Comparison of ENCODE assay signal across 8 mouse cellular contexts in genomic region chr5:41884563-41884962, GRCm38 (mm10). TPM values are rescaled to one million over a fixed set of nuclear protein-coding genes. Genes with fewer than 3 reads are reported as not detected.
DNase-seq lines count a peak whose midpoint lies in the region; ATAC-seq and TF ChIP-seq lines count a peak whose summit lies in the region.

No protein-coding gene starts in this region.

- no peaks in the 10 kb centered on the region for H3K27me3 ChIP-seq in lung, embryonic 14.5 days (ENCODE audit: insufficient read depth, low read length)

- TF ChIP-seq CTCF in lung, embryonic 14.5 days (IDR thresholded peaks at IDR 0.05; ENCODE audit: low read depth): peak; percentile 79

- no peak overlapping the region for H3K9ac ChIP-seq in ES-E14 (ENCODE audit: insufficient read depth, low read depth, low read length, poor library complexity, severe bottlenecking)
- H3K9ac ChIP-seq in lung, embryonic 14.5 days: no peak overlapping the region

- DNase-seq in gastrocnemius, adult 18-20 months (ENCODE audit: low spot score): peak; percentile 38
- DNase-seq in gastrocnemius, adult 8-10 months (ENCODE audit: low spot score in 2 of 2): no peak
- DNase-seq in ES-E14 (ENCODE audit: low read depth, low spot score): peak; percentile 68
- DNase-seq in cerebellum, adult 18-20 months: peak; percentile 68 to 73
- peak; percentile 38 to 89 for DNase-seq in frontal cortex, adult 2 months (ENCODE audit: extremely low spot score in 1 of 2, low spot score in 1 of 2)
- peak; percentile 73 to 77 for DNase-seq in kidney, postnatal 4 days
- peak; percentile 90 for DNase-seq in lung, embryonic 14.5 days
- DNase-seq in right cerebral cortex, adult 18-20 months: peak; percentile 67

- ATAC-seq in lung, embryonic 14.5 days (ENCODE audit: insufficient read depth): peak; percentile 47; the same call in 1 of the 2 replicates

- in situ Hi-C loops in ES-E14 (cut with MboI; ENCODE audit: low sequenced_read_pairs in 2 of 2, unreplicated experiment in 2 of 2): loop anchor here in 1 of 2 experiments (25.0 kb wide), 1 partner anchor 303 kb away; no protein-coding TSS in a partner anchor

- H3K4me3 ChIP-seq in ES-E14 (ENCODE audit: insufficient read depth in 1 of 2, low read depth in 1 of 2, low read length in 2 of 2, poor library complexity in 1 of 2, severe bottlenecking in 1 of 2): no peak overlapping the region
- no peak overlapping the region for H3K4me3 ChIP-seq in lung, embryonic 14.5 days (ENCODE audit: low read depth, low read length)

- H3K27ac ChIP-seq in ES-E14 (ENCODE audit: insufficient read depth, low read depth, low read length, poor library complexity, severe bottlenecking): no peak overlapping the region
- no peak overlapping the region for H3K27ac ChIP-seq in lung, embryonic 14.5 days (ENCODE audit: low read depth)

- H3K4me1 ChIP-seq in ES-E14 (ENCODE audit: control insufficient read depth in 2 of 2, insufficient read depth in 2 of 2, low read length in 2 of 2, poor library complexity in 1 of 2): no peaks in the 10 kb centered on the region
- no peaks in the 10 kb centered on the region for H3K4me1 ChIP-seq in lung, embryonic 14.5 days (ENCODE audit: insufficient read depth)

- no peaks in the 10 kb centered on the region for H3K9me3 ChIP-seq in ES-E14 (ENCODE audit: control insufficient read depth, insufficient read depth, low read depth, low read length)
- H3K9me3 ChIP-seq in lung, embryonic 14.5 days (ENCODE audit: low read depth, low read length): no peaks in the 10 kb centered on the region

- WGBS in lung, embryonic 14.5 days: 18% methylated on average over 12 of the region's 12 CpGs

- no peak overlapping the region for H3K4me2 ChIP-seq in lung, embryonic 14.5 days

- no peaks in the 10 kb centered on the region for H3K36me3 ChIP-seq in ES-E14 (ENCODE audit: control insufficient read depth, insufficient read depth, low read length, poor library complexity, severe bottlenecking)
- H3K36me3 ChIP-seq in lung, embryonic 14.5 days (ENCODE audit: insufficient read depth): no peaks in the 10 kb centered on the region

TF ChIP-seq in ES-E14, 5 proteins besides CTCF, POLR2A, EP300 and RAD21:
- TF ChIP-seq MAFK (IDR thresholded peaks at IDR 0.05; ENCODE audit: insufficient read depth, low read depth, low read length) (no peak), ZC3H11A (IDR thresholded peaks at IDR 0.05; ENCODE audit: borderline replicate concordance, low read depth, low read length) (no peak), CHD2 (IDR thresholded peaks at IDR 0.05; ENCODE audit: low read depth, low read length) (no peak), HCFC1 (IDR thresholded peaks at IDR 0.05; ENCODE audit: borderline replicate concordance, insufficient read depth, low read length) (no peak), ZNF384 (IDR thresholded peaks at IDR 0.05; ENCODE audit: low read depth, low read length) (no peak)

RNA-seq across cellular contexts. Expression of gene Bod1l, which starts 40.4 kb away (rescaled TPM):
- 10 to 100 TPM; 14.5 to 15.3 TPM for total RNA-seq in gastrocnemius, adult 18-20 months (2021)
- total RNA-seq in gastrocnemius, adult 8-10 months (2022): 10 to 100 TPM; 14.0 to 16.1 (median 15.5) TPM
- 67.2 and 71.0 TPM in 2 replicates for total RNA-seq in ES-E14 (2012; rRNA removed)
- 16.8 and 17.8 TPM in 2 replicates for polyA plus RNA-seq in frontal cortex, adult 2 months (2012; rRNA removed)
- 21.9 and 23.9 TPM in 2 replicates for polyA plus RNA-seq in lung, embryonic 14.5 days (2014; fragmentation: Nextera tagmentation; extraction: Ambion mirVana)

Comparison
In these comparisons a context has a peak if more than half of its experiments do, and no peak if none do; other contexts are left out.
1. DNase-seq: peak in gastrocnemius, adult 18-20 months (single experiment), ES-E14 (single experiment), cerebellum, adult 18-20 months (2 of 2), frontal cortex, adult 2 months (2 of 2), kidney, postnatal 4 days (2 of 2), lung, embryonic 14.5 days (single experiment) and right cerebral cortex, adult 18-20 months (single experiment); none in gastrocnemius, adult 8-10 months (0 of 2).